Mouse (Mus musculus): ENCODE measurements around the gene Adam15.

Adam15 gene

DNA sequence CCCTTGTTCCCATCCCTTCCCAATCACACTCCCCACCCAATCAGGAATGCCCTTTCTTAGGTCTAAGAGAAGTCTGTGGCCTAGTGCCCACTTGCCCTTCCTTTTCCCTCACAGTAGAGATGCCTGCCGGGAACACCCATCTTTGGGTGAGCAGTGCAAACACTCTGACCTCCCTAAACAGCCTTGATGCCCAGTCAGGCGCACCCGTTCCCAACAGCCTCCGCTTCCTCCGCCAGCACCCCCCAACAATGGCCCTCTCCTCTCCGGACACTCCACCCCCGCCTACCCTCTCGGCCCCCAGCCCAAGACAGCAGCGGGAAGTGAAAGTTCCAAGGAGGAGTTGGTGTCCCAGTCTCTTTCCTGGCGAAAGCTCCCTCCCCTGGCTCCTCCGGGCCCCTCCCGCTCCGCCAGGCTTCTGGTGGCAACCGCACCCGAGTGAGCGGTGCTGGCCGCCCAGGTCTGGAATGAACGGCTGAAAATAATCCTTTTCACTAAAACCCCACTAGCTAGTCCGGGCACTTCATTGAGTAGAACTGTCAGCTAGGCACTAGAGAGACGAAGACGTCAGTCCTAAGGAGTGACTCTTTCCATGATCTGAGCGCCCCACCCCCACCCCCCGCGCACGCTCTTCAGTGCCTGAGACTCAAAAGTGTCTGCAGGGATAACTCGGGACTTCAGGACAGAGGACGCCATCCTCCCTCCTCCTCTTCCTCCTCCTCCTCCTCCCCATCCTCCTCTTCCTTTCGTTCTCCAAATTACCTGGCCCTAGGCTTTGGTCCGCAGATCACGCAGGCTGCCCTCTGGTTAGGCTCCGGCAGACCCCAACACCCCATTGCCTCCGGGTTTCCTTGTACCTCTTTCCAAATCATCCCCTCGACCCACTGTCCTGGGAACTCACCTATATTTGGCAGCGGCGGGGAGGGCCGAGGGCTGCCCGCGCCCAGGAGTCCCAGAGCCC is 606 bp downstream of the Adam15 start:
- DNase-seq = peak; percentile 55

- DNase-seq = no peak
Observed at GRCm38 (mm10) chr3:89347916-89348315, 1.9 kb downstream of the Adam15 start.

DNA sequence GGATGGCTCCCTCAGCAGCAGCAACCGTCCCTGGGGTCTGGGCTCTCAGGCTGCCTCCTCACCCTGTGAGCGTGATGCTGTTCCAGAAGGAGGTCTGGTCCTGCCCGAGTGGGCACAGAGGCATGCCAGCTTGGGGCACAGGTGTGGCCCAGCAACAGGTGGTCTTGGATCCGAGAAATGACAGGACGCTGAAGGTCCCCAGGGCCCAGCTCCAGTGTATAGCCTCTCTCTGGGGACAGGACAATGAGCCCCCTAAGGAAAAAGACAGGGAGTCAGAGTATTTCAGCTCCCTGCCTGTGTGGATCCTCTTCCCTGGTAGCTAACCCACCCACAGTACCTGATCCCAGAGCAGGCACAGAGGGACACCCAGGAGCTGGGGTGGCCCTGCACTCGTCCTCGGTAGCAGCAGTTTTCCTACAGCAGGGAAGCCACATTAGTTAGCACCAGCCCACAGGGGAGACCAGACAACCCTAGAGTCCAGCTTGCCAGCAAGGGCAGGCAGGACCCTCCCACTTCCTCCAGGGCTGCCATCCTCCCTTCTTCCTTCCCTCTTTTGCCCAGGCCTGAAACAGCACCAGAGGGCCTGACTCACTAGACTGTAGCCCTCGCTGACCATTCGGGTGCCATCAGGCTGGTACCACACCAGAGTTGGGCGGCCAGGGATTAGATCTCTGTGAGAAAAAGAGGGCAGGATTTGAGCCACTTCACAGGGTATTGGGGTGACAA is 2.8 kb downstream of the Adam15 start:
- DNase-seq = no peak

DNA sequence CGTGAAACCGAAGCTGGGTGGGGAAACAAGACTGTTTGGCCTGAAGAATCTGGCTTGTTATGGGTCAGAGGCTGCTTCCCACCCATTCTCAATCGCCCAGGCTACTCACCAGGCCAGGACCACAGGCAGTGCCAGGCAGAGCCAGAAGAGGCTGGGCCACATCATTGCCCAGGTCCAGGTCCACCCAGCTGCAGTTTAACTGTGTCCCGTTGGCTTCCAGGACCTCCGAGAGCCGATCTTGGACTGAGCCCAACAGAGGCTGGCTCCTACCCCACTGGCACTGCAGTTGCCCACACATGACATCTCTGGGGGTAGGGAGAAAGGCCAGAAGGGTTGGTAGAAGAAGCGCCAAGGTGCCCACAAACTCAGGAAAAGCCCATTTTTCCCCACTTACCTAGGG is 6.5 kb downstream of the Adam15 start:
- DNase-seq = no peak

GRCm38 (mm10) chr3:89341794-89342193 is 8.0 kb downstream of the Adam15 start:
- DNase-seq = no peak

GRCm38 (mm10) chr3:89340465-89340864 is 9.3 kb downstream of the Adam15 start:
- peak; percentile 79 for DNase-seq

GRCm38 (mm10) chr3:89339416-89339815 is 10.4 kb downstream of the Adam15 start:
- no peak for DNase-seq

- no peak for DNase-seq
Observed at GRCm38 (mm10) chr3:89337721-89338578, 11.8 kb downstream of the Adam15 start, which contains the start of gene Efna4. TSS of gene Efna4 (minus strand) at chr3:89338028.

DNA sequence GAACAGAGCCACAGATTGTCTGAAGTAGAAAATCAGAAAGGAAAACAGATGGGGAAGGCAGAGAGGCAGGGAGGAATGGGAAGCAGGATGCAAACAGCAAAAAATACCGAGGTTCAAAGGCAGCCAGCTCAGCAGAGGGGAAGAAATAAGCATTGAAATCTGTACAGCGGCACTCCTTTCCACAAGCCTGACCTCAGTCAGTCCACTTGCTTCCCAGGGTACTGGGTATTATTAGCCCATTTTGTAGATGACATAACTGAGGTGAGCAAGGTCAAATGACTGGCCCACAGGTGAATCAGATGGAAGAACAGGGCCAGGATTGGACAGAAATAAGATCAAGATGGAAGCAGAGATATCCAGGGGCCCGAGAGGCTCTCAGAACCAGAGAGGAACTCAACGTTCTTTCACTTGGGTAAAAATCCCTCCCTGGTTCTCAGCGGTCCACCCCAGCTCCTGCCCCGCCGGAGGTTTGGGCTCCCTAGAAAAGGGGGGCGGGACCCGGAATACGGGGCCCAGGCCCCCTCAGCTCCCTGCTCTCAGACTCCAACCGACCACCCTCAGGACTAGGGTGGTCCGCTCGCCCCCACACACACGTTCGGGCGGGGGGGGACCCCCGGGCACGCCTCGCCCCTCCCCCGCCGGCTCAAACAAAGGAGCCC is 12.6 kb downstream of the Adam15 start:
- no peak for DNase-seq

DNA sequence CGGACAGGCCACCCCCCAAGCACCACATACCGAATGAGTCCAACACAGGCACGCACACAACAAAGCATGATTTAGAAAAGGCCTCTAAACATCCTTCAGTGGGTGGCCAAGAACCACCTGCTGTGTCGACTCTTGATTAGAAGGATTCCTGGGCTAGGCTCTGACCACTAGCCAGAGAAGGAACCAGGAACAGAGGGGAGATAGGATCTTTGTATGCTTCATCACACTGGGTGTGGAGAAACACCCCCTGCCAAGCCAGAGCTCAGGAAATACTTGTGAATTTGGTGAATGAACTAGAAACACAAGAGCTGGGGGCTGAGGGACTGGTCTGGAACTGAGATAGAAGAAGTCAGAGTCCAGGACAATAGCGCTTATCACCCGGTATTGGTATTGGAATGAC is 13.3 kb downstream of the Adam15 start:
- no peak for DNase-seq

DNA sequence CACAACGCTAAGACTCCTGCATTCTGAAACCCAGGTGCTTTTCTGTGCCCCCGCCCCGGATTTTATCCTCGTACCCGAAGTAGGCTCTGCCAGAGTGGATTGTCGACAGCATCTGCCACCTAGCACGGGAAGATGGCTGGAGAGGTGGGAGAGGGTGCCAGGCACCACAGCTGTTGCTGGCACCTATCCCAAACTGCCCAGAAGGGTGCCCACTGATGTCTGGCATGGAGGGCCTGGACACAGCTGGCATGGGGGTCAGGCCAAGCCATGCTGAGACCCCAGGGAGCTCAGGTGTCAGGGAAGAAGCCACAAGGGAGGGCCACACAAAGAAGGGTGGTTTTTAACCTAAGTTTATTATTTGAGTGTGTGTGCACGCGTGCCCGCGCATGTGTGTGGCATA is 16.7 kb downstream of the Adam15 start:
- no peak for DNase-seq

DNA sequence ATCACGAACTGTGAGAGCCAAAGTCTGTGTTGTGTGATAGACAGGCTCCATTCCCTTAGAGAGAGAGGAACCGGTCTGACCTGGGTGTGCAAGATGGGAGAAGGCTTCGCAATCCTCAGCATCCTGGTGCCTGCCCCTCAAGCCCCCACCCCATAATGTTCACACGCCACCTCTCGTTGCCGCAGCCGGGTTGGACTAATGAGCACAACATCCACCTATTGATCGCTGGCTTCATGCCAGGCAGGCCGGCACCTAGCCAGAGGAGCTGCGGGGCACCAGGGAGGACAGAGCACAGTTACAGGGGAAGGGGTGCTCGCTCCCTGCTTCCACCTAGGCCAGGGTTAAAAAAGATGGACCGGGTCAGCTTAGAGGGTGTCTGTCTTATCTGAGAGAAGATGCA is 17.3 kb downstream of the Adam15 start:
- no peak for DNase-seq

GRCm38 (mm10) chr3:89332013-89332412 is 17.8 kb downstream of the Adam15 start:
- no peak for DNase-seq

DNA sequence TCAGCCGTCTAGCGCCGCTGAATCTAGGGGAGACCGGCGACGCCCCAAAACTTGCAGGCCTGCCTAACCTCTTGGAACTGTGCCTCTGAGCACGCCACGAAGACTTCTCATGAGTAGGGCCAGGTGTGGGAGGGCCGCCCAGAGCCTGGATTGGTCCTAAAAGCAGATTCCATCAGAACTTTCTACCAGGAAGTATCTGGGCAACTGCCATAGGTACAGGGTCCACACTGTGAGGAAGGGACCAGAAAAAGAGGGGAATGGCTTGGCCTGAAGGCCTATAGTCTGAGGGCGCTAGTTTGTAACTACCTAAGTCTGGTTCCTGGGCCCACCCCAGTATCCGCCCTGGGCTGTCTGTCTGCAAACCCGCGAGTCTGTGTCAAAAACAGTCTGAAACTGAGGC is 18.2 kb downstream of the Adam15 start:
- DNase-seq = no peak

GRCm38 (mm10) chr3:89330948-89331347 is 18.8 kb downstream of the Adam15 start:
- DNase-seq = no peak

DNA sequence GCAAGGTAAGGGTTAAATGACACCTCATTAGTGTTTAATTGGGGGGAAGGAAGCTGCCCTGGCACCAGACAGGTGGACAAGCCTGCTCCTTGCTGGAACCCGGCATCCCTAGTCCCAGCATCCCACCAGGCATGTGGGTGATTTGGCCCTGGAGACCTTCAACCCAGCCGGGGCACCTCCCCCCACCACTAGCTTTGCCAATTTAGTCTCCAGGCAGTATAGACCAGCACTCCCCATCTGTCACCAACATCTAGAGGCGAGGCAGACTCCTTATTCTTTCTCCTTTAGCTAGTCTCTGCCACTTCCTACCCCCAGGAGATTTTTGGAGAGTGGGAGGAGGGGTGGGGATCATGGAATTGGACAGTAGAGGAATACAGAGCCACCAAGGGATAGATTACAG is 19.4 kb downstream of the Adam15 start:
- DNase-seq = no peak

DNA sequence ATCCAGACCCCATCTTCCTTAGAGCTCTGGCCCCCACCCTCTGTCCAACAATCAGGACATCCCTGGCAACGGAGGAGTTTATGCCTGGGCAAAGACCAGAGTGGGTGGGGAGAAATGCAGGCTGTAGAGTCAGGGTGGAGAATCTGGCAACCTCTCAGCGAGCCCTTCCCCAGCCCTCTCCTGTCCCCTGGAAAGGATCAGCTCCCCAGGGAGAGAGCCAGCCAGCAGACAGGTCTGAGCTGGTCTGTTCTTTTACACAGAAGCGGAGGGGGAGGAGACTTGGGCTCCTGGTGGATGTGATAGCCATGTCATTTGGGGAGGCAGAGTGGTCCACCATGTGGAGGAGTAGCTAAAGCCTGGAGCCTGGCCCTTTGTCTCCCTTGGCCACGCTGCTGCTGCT is 21.2 kb downstream of the Adam15 start:
- DNase-seq = no peak

DNA sequence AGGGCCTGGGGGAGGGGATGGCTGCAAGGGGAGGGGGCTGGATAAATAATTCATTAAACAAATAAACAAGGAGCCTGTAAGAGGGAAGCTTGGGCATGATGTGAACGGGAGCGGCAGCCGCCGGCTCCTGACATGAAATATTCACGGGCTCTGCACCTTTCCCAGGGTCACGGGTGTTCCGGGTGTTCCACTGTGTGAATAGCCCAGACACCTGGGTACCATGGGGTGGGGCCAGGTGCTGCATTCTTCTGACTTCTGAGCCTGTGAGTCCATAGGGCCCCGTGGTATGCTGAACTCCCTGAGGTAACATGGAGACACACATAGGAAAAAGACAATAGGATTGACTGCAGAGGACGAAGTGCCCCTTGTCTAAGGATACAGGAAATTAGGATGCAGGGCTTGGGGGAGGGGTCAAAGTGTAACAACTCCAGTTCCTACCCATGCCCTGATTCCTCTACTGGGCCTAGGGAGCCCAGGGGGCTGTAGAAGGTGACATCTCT is 22.4 kb downstream of the Adam15 start:
- no peak for DNase-seq

DNA sequence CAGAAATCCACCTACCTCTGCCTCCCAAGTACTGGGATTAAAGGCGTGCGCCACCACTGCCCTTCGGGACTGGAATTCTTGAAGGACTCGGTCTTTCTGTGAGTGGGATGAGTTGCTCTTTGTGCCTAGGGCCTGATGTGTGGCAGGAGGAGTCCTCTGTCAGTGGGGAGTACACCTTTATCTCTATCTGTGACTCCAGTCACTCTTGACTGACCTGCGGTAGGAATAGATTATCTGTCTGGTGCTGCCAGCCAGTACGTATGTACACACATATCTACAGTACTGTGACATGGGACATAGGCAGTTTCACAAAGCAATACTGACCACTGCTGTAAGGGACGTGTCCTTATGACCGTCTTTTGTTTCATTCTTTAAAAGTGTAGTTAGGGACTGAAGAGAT is 23.9 kb downstream of the Adam15 start:
- DNase-seq = no peak

DNA sequence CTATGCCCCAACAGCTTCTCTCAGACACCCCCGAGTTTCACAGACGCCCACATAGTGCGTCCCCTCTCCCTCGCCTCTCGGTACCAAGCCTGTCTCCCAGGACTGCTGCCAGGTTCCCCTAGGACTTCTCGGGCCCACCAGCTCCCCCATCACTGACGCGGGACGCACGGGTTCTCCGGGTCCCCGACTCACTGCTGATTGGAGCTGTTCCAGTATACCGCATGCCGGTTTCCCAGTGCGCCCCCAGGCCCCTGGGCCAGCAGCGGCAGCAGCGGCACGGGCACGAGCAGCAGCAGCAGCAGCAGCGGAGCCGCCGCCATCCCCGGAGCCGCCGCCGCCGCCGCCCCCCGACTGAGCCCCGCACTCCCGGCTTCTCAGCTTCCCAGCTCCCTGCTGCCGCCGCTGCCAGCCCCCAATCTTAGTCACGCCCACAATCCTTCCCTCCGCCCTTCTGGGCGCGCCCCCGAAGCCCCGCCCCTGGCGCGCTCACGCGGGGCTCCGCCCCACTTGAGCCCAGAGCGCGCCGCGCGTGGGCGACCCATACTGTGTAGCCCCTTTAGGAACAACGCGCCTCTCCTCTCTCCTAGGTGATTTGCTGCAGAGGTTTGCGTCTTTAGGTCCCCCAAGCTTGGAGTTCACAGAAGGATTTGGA is 27.2 kb downstream of the Adam15 start, which contains the start of gene Efna3:
Efna3 (minus strand) TSS at position 452 of the 652 bp plus-strand sequence.
- DNase-seq = no peak

- no peak for DNase-seq
Observed at GRCm38 (mm10) chr3:89322131-89322500, 27.7 kb downstream of the Adam15 start.

All from cerebellum, adult 9-10 months (tissue).